Mouse (Mus musculus): ENCODE measurements around the gene Fbxo42.

Gene Fbxo42

GRCm38 (mm10) chr4:141175783-141176182 is 28.1 kb downstream of the Fbxo42 start:
- no peak for DNase-seq (ENCODE audit: low read depth, low spot score)

- DNase-seq (ENCODE audit: low read depth, low spot score): no peak
These were observed 28.7 kb downstream of the Fbxo42 start for GRCm38 (mm10) chr4:141176328-141176838.

GRCm38 (mm10) chr4:141178500-141178899 is 30.8 kb downstream of the Fbxo42 start:
- DNase-seq (ENCODE audit: low read depth, low spot score): no peak

DNA sequence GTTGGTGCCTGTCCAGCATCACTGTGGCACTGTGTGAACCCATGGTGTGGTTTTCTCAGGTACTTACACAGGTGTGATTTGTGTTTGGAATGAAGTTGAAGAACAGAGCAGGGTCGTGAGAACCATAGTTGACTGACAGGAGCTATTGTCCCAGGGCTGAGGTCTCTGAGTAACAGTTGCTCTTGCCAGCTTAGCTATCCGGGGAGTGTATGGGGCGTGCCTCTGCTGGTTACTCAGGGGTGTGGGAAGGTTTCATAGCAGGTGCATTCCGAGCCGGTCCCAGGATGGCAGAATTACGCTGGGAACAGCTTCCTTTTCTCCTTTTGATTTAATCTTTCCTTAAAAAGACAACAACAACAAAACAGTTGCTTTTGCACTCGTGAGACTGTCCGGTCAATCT is 33.1 kb downstream of the Fbxo42 start:
- DNase-seq (ENCODE audit: low read depth, low spot score): no peak

- no peak for DNase-seq (ENCODE audit: low read depth, low spot score)
These were observed 34.3 kb downstream of the Fbxo42 start for GRCm38 (mm10) chr4:141181981-141182380.

DNA sequence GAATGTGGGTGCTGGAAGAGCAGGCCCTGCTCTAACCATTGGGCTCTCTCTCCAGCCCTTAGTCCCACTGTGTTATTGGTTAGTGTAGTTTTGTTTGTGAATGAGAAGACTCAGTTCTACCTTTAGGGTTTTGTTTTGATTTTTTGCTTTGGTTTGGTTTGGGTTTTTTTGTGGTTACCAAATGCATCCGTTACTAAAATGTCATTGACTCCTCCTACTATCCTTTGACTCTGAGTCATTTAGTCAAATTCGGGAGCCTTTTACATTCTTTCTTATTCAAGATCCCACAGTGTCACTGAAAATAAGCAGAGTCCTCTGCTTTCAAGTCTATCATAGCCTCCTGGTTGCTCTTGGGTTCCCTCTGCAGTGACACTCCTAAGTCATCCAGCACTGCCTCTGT is 36.2 kb downstream of the Fbxo42 start:
- no peak for DNase-seq (ENCODE audit: low read depth, low spot score)

DNA sequence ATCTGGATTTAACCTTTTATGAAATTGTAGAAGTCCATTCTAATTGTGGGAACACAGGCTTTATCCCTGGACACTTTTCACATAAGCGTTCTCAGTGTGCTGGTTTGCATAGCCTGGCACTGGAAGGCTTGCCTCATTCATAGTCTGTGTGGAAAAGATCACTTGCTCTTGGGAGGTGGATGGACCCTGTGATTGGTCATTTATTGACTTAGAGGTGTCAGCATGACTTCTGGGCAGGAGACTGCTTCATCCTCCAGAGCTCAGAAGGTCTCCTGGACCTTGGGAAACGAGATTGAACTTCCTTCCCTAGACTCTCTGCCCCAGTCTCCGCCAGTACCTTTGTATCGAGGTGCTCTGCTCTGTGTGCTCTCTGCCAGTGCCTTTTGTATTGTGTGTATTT is 36.7 kb downstream of the Fbxo42 start:
- no peak for DNase-seq (ENCODE audit: low read depth, low spot score)

GRCm38 (mm10) chr4:141186923-141187836 is 39.5 kb downstream of the Fbxo42 start:
- DNase-seq (ENCODE audit: low read depth, low spot score): no peak

DNA sequence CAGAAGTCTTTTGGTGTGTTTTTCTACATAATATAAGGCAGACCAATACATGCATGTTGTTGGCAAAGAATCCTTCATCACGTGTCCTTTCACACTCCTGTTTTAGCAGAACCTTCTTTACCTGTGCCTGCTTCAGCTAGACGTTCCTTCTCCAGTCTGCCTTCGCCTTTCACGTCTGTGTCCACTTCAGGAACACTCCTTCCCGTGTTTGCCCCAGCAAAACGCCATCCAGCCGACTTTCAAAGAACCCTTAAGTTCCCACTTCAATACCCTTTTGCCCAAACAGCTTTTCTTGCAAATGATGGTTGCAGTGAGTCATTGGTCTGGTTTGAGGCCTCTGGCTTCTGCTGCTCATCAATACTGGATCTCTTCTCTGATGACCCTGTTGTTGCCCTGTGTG is 43.6 kb downstream of the Fbxo42 start:
- DNase-seq (ENCODE audit: low read depth, low spot score): no peak

- no peak for DNase-seq (ENCODE audit: low read depth, low spot score)
These were observed 46.8 kb downstream of the Fbxo42 start for GRCm38 (mm10) chr4:141194553-141194952.

DNA sequence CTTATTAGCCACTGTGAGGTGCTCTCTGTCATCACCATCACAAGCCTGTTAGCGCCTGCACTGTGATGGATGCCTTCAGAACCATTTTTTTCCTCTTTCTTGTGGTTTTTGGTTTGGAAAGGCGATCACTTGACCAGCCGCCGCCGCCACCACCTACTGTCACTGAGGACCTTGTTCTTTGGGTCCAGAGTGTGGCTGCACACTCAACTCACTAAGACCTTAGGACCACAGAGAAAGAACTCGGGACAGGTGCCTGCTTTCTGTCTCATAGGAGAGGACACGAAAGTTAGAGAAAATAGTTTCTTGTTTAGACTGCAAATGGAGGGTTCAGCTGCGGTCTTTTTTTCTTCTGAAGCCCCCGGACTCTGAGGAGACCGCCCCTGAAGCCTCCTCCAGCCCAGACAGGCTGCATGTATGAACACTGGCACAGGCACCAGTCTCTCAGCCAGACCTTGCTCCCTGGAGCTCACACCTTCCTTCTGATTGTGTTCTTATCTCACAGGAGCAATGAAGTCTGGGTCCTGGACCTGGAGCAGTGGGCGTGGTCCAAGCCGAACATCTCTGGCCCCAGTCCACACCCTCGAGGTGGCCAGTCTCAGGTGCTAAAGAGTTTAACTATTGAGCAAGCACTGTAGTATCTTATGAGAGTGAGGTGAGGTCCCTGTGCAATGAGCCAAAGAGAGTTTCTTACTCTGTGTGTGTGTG is 49.4 kb downstream of the Fbxo42 start:
- no peak for DNase-seq (ENCODE audit: low read depth, low spot score)

GRCm38 (mm10) chr4:141197686-141198035 is 49.9 kb downstream of the Fbxo42 start:
- DNase-seq (ENCODE audit: low read depth, low spot score): no peak

GRCm38 (mm10) chr4:141200906-141201305 is 53.2 kb downstream of the Fbxo42 start:
- DNase-seq (ENCODE audit: low read depth, low spot score): no peak

GRCm38 (mm10) chr4:141202192-141202591 is 54.5 kb downstream of the Fbxo42 start:
- no peak for DNase-seq (ENCODE audit: low read depth, low spot score)

GRCm38 (mm10) chr4:141204580-141205061 is 56.9 kb downstream of the Fbxo42 start:
- DNase-seq (ENCODE audit: low read depth, low spot score): no peak

GRCm38 (mm10) chr4:141207081-141207480 is 59.4 kb downstream of the Fbxo42 start:
- no peak for DNase-seq (ENCODE audit: low read depth, low spot score)

GRCm38 (mm10) chr4:141210524-141211219 is 63.0 kb downstream of the Fbxo42 start:
- no peak for DNase-seq (ENCODE audit: low read depth, low spot score)

DNA sequence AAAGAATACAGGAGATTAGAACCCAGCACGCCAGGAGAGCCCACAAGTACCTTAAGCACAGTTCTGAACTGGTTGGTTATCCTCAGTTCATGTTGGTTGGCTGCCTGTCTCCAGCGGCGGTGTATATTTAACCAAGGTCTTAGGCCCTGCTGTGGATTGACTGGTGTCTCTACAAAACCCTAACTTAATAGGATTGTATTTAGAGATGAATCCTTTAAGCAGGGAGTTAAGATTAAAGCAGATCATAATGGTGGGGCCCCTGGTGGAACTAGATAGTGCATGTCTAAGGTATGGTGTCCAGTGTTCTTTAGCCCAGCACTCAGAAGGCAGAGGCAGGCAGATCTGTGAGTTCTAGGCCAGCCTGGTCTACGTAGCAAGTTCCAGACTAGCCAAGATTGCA is 63.9 kb downstream of the Fbxo42 start:
- no peak for DNase-seq (ENCODE audit: low read depth, low spot score)

- no peak for DNase-seq (ENCODE audit: low read depth, low spot score)
These were observed 65.2 kb downstream of the Fbxo42 start for GRCm38 (mm10) chr4:141212892-141213291.

DNA sequence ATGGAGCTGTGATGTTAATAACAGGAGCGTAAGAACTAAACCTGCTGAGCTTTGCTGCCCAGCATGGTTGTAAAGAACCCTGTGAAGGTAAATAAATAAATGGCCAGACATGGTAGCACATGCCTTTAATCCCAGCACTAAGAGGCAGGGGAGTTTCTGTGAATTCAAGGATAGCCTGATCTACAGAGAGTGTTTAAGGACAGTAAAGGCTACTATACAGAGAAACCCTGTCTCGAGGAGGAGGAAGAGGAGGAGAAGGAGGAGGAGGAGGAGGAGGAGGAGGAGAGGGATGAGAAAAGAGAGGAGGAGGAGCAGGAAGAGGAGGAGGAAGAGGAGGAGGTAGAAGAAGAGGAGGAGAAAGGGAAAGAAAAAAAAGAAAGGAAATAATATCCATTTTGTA is 65.6 kb downstream of the Fbxo42 start:
- DNase-seq (ENCODE audit: low read depth, low spot score): no peak

DNA sequence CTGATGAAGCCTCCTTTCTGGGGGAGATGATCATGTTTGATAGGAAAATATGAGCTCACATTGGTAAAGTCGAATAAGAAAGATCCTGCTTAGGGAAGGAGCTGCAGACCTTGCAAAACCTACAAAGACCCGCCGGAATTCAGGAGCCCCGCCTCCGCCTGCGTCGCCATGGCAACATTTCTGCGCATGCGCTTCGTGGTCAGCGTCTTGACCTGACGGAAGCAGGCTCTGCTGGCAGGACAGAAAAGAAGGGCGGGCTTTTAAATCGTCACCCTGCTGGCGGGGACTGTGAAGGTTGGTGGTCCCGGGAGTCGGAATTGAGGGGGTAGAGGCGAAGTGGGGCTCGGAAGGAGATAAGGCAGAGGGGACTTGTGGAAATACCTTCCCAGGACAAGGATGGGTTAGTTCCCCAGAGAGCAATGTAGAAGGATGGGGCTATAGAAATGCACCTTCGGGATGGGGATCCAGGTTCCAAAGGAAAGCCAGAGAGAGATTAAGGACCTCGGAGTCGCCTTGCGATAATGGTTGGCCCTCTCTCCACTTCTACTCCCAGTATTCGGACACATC is 66.1 kb downstream of the Fbxo42 start, which contains the start of gene Rsg1:
Gene Rsg1, plus strand, starts transcription at position 187 of the 567 bp plus-strand sequence.
- DNase-seq (ENCODE audit: low read depth, low spot score): peak; percentile 89
